Mouse (Mus musculus) frontal cortex, adult 2 months (tissue): Measurements from ENCODE around the gene Dcxr. TPM values are rescaled to one million over a fixed set of nuclear protein-coding genes. Genes with fewer than 3 reads are reported as not detected.
"Not testable (repeated sequence)": the region's sequence is repeated elsewhere in the genome, so short reads cannot be mapped to it uniquely, and the experiment has no call there.

Source experiments
- DNase-seq, 2 experiments: peaks; one replicate each; pipeline ENCODE4 v3.0.0; 2022; ENCODE audit warnings: low spot score in 1 of 2; ENCODE audit errors: extremely low spot score in 1 of 2
- polyA plus RNA-seq: library from polyadenylated mRNA; depleted of rRNA; stranded (reverse); fragments of >200 nt; gene quantifications from 2 replicates; pipeline ENCODE4 v1.2.3, GENCODE M21; 2012; rRNA removed

The Dcxr gene
- 24.2 and 25.6 TPM in 2 replicates for polyA plus RNA-seq

- peak; percentile 72 for DNase-seq
These were observed at the start of gene Dcxr for GRCm38 (mm10) chr11:120727169-120727527. Gene Dcxr, minus strand, starts transcription at chr11:120727281.

DNA sequence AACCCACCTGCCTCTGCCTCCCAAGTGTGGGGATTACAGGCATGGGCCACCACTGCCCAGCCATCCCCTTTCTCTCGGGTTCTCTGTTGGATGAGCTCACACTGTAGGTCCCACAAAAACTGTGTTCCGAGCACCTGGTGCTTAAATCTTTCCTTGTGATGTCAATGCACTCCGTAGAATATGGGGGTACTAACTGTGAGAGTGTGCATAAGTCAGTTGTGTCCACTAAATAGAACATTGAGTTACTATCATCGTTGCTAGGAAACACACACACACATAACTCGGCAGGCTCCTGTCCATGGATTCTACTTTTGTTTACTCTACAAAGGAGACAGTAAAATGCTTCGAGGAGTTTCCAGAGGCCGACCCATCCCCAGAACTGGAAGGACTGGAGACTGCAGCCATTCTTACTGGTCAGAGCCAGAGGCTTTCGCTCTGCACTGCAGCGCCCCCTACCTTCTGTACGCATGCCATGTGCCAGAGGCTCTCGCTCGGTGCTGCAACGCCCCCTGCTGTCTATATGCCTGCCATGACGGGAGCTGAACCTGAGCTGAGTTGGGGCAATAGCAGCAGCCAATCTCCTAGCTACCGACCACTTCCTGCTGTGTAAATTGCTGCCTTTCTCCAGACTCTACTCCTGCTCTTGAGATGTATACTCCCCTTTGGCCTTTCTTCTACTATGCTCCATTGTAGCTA lies 48.8 kb upstream of the Dcxr start:
- peak; percentile 78 to 99 for DNase-seq

GRCm38 (mm10) chr11:120773463-120774190 lies 46.5 kb upstream of the Dcxr start:
- DNase-seq: no peak

- no peak for DNase-seq
These were observed 45.7 kb upstream of the Dcxr start for GRCm38 (mm10) chr11:120772749-120773148.

DNA sequence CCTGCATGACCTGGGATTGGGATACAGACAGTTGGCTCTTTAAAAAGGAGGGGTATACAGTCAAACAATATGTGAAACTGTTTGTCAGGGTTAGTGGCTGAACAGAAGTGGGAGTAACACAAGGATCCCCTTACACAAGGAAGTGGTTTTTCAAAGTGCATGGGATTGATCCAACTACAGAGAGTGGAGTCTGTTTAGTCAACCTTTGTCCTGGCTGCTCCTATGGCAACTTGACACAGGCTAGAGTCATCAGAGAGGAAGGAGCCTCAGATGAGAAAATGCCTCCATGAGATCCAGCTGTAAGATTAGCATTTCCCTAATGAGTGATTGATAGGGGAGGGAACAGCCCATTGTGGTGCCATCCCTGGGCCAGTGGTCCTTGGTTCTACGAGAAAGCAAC lies 41.1 kb upstream of the Dcxr start:
- DNase-seq: no peak

- not testable (repeated sequence) for DNase-seq
These were observed 39.9 kb upstream of the Dcxr start for GRCm38 (mm10) chr11:120767023-120767422.

DNA sequence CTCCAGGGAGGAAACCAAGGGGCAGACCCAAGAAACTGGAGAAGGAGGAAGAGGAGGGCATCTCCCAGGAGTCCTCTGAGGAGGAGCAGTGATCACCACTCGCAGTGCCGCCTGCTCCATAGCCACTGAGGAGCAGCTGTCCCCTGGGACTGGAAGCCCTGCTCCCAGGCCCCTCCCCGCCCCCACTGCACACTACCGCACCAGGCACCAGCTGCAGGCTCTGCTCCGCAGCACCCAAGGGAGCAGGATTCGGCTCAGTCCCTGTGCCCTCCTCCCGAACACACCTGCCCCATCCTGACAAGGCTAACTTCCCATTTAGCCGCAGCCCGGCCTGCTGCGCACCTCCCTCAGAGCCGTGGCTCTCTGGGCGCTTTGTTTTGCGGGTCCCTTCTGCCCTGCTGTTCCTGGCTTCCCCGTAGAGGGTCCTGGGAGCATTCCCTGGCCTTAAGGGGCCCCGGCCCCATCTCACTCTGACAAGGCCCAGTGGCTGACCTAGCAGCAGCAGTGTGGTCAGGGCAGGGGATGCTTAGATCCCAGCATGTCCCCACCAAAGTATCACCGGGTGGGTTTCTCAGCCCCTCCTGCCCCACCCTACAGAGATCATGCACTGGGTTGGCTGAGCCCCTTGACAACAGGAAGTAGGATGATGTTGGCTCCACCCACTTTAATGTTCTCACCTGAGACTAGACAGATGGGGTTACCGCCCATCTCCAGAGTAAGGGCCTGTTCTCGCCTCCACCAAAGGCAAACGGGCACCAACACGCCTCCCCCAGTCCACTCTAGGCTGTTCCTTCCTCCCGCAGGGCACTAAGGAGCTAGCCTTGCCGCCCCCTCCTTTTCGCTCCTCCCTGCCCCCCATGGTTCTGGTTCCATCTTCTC lies 36.3 kb upstream of the Dcxr start:
- DNase-seq: not testable (repeated sequence)

GRCm38 (mm10) chr11:120762672-120763041 lies 35.6 kb upstream of the Dcxr start, which contains the start of gene Hmga1b:
Gene Hmga1b, plus strand, starts transcription at chr11:120762794.
- DNase-seq: not testable (repeated sequence)

DNA sequence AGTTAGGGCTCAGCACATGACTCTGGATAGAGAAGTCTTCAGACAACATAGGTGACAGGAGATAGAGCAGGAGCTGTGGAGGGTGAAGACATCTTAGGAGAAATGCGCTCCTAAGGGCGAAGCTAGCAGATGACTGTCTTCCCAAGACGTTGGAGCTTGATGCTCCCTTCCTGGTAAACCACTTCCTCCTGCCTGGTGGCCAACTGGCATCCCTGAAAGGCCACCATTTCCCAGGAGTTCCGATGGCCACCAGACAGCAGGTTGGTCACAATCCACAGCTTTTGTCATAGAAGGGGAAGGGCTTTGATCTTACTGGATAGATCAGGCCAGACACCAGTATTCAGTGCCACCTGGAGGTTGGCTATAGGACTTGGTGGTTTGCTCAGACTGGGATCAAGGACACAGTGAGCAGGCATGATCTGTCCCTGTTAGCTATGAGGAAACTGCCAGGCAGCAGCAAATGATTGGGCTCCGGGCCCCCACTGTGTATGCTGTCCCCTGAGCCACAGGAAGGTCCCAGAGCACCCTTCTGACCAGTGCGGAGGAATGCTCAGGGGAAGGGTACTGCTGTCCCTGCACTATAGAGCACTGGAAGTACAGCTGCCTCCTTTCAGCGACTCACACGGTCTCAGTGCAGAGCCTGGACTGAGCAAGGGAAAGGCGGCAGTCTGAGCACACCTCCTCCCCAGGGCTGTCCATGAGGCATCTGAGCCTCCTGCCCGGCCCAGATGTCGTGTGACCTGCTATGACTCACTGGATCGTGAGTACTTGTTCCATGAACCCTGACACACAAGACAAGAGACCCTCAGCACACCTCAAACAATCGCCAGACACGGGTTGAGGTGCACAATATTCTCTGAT lies 35.0 kb upstream of the Dcxr start:
- no peak for DNase-seq

DNA sequence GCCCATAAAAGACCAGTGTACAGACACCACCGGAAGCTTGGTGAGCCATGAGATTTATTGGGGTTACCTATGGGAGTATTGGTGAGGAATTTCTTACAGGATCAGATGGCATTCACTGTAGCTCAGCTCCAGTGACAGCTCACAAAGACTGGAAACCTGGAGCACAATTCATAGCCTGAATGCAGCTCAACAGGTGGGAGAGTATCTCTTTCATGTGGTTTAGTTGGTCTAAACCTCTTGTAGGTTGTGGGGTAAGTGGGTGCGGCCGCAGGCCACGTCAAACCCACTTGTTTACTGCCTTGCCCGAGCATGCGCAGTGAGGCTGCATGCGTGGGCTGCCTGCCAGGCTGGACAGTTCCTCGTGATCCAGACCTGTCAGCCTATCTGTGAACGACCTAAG lies 33.2 kb upstream of the Dcxr start:
- no peak for DNase-seq

- no peak for DNase-seq
These were observed 24.5 kb upstream of the Dcxr start for GRCm38 (mm10) chr11:120751606-120752005.

DNA sequence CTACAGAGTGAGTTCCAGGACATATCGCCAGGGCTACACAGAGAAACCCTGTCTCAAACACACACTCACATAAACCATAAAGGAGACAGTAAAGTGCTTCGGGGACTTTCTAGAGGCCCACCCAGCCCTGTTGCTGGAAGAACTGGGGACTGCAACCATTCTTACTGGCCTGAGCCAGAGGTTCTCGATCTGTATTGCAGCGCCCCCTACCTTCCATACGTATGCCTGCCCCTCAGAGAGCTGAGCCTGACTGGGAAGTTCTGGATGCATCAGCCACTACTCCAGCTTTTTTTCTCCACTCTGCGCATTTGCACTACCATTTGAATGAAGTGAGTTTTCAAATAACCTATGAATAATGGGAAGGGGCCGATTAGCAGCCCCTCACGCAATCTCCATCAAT lies 22.3 kb upstream of the Dcxr start:
- peak in 1 of 2 experiments; percentile 35 for DNase-seq

GRCm38 (mm10) chr11:120747974-120748373 lies 20.9 kb upstream of the Dcxr start:
- no peak for DNase-seq

DNA sequence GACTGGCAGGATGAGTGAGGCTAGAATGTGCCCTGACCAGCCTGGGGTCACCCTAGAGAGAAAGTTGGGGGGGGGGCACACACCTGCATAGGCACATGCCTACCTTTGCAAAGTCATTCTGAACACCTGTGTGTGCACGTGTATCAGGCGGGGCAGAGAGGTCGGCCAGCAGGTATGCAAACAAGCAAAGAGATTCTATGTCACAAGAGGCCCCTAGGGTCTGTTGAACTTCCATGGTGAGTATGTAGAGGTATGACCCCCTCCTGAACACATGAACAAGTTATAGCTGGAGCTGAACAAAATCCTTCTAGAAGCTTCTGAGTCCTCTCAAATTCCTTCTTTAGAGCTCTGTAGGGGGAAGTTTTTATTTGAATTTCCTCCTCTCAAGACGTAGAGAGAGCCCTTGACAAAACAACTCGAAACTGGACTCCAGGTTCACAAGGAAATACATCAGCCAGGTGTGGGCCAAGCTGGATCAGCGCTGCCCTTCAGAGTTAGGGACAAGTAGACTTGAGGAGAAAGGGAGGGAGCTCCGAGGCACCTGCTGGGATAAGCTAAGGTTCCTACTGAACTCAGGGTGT lies 17.1 kb upstream of the Dcxr start:
- DNase-seq: no peak

GRCm38 (mm10) chr11:120740981-120741380 lies 13.9 kb upstream of the Dcxr start:
- DNase-seq: no peak

GRCm38 (mm10) chr11:120736424-120736823 lies 9.3 kb upstream of the Dcxr start:
- no peak for DNase-seq

GRCm38 (mm10) chr11:120733521-120733920 lies 6.4 kb upstream of the Dcxr start:
- no peak for DNase-seq

- no peak for DNase-seq
These were observed 5.0 kb upstream of the Dcxr start, which contains the start of gene Cbr2 for GRCm38 (mm10) chr11:120731858-120732680. Gene Cbr2, minus strand, starts transcription at chr11:120732114.

DNA sequence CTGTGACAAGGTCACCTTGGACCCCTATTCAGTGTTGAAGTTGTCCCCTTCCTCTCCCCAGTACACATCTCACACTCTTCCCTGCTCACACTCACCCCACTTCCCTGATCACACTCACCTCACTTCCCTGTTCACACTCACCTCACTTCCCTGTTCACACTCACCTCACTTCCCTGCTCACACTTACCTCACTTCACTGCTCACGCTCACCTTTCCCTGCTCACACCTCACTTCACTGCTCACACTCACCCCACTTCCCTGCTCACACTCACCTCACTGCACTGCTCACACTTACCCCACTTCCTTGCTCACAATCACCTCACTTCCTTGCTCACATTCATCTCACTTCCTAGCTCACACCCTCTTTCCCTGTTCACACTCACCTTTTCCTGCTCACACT lies 4.3 kb upstream of the Dcxr start:
- no peak for DNase-seq
